Mouse (Mus musculus): ENCODE data around the gene Ankrd37. TPM values are rescaled to one million over a fixed set of nuclear protein-coding genes. Genes with fewer than 3 reads are reported as not detected.

Gene Ankrd37
- polyA plus RNA-seq (2016; fragmentation: Nextera tagmentation; extraction: Ambion mirVana): 12.3 and 19.8 TPM in 2 replicates

DNA sequence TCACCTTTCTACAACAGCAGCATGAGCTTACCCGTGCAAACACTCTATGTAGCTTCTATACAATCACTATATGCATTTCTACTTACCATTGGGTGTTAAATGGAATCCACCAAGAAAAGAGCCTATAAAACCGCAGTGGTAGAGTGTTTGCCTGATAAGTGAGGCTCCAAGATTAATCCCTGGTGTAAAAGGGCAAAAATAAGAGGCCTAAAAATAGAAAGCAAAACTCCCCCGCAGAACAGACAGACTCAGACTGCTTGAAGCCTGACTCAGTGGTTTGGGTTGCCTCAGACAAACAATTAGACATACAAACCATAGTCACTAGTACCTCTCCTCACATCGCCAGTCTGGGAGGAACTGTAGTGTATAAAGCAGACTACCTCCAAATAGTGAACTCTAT is at the start of gene Ankrd37:
Gene Ankrd37 (minus strand): TSS at position 112 of the 400 bp plus-strand sequence.
- 41% methylated on average over 4 of the region's 4 CpGs for WGBS

DNA sequence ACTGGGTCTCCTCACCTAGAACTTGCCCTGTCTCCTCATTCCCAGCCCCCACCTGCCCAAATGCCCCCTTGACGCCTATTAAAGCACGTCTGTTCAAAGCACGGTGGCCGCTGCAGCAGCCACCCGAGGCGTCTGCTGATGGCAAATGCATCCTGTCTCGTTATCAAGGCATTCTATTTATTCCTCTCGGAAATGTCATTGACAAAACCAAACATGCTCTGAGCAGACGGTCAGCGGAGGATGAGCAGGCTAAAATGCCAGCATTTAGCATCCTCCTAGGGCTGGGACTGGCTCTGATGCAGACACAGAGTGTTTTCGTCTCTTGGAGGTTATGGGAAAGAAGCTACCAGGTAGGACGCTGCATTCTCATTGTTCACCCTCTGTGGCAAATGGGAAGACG is 34.8 kb upstream of the Ankrd37 start:
- 48% methylated on average over 13 of the region's 13 CpGs for WGBS
- DNase-seq (ENCODE audit: low spot score): no peak
- H3K36me3 ChIP-seq: peaks cover 22% of the 10 kb centered on the region; the same call in 1 of the 2 replicates

More for the DNA sequence above, at the start of gene Ankrd37:
- H3K36me3 ChIP-seq: no peaks in the 10 kb centered on the region
- no peaks in the 10 kb centered on the region for H3K27me3 ChIP-seq (ENCODE audit: insufficient read depth, poor library complexity, severe bottlenecking)
- H3K27ac ChIP-seq: peak within 1 kb of the TSS; percentile 83
- no peak within 1 kb of the TSS for H3K4me3 ChIP-seq
- no peak for DNase-seq (ENCODE audit: low spot score)
- H3K9me3 ChIP-seq: no peaks in the 10 kb centered on the region
- H3K4me1 ChIP-seq: peaks cover 13% of the 10 kb centered on the region

DNA sequence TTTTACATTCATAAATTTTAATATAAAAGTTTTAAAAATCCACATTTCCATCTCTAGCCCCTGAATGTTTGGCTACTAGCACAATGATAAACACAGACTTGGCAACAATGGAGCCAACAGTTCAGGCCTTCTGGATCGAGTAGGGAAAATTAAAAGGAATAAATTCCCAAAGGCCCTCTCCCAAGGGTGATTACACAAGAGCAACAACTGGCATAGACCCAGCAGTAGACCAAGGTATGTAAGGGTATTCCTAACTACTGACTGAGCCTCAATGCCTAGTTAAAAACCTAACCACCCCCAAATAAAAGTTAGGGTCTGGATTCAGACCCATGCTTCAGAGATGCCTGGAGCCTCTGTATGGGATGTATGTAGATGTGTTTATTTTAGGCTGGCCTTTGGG is 34.2 kb upstream of the Ankrd37 start:
- DNase-seq (ENCODE audit: low spot score): no peak
- WGBS: 85% methylated on average over 1 of the region's 1 CpGs
- H3K27ac ChIP-seq: no peak overlapping the region
- peaks cover 6% of the 10 kb centered on the region; the same call in 1 of the 2 replicates for H3K4me1 ChIP-seq
- H3K27me3 ChIP-seq (ENCODE audit: insufficient read depth, poor library complexity, severe bottlenecking): no peaks in the 10 kb centered on the region
- peaks cover 23% of the 10 kb centered on the region; the same call in 1 of the 2 replicates for H3K36me3 ChIP-seq
- no peaks in the 10 kb centered on the region for H3K9me3 ChIP-seq
- no peak overlapping the region for H3K4me3 ChIP-seq

More for the DNA sequence above, 34.8 kb upstream of the Ankrd37 start:
- no peak overlapping the region for H3K27ac ChIP-seq
- peaks cover 6% of the 10 kb centered on the region; the same call in 1 of the 2 replicates for H3K4me1 ChIP-seq
- no peaks in the 10 kb centered on the region for H3K9me3 ChIP-seq
- no peaks in the 10 kb centered on the region for H3K27me3 ChIP-seq (ENCODE audit: insufficient read depth, poor library complexity, severe bottlenecking)
- no peak overlapping the region for H3K4me3 ChIP-seq

DNA sequence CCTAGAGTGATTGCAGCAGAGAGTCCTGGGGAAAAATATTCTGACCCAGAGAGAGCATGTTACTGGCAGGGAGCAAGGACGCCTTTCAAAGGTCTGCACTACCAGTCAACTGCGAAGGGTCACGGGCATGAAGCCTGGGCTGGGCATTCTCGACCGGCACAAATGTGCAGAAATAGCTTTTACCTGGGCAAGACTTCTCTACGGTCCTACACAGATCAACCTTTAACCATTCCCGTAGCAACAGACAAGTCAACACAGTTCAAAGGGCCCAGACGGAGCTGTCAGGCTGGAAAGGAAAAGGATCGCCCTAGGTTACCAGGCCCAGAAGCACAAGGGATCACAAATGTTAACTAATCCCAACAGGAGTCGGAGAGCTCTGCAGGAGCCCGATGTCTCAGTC is 30.7 kb upstream of the Ankrd37 start:
- WGBS: 76% methylated on average over 11 of the region's 11 CpGs

DNA sequence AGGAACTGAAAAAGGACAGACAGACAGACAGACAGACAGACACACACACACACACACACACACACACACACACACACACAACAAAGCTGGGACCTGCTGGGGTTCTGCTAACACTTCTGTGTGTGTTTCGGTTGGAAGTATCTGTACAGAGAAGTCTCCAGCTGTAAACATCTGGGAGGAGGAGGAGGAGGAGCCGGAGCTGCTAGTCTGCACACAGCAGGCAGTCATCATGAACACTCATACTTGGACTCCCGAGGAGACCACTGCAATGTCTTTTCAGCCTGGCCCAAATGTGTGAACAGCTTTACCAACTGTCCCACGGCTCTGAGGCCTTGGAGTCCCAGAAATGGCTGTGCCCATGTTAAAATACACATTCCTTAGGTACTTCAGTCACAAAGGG is 18.9 kb upstream of the Ankrd37 start:
- Histone ChIP-seq H3K36me3 (no peaks in the 10 kb centered on the region), H3K27ac (no peak overlapping the region), H3K4me3 (no peak overlapping the region), H3K9me3 (no peaks in the 10 kb centered on the region), H3K4me1 (peaks cover 15% of the 10 kb centered on the region), H3K27me3 (ENCODE audit: insufficient read depth, poor library complexity, severe bottlenecking) (no peaks in the 10 kb centered on the region)
- 57% methylated on average over 4 of the region's 4 CpGs for WGBS
- no peak for DNase-seq (ENCODE audit: low spot score)

More for the DNA sequence above, 30.7 kb upstream of the Ankrd37 start:
- Histone ChIP-seq H3K9me3 (no peaks in the 10 kb centered on the region), H3K27ac (no peak overlapping the region), H3K27me3 (ENCODE audit: insufficient read depth, poor library complexity, severe bottlenecking) (no peaks in the 10 kb centered on the region), H3K4me1 (peaks cover 6% of the 10 kb centered on the region; the same call in 1 of the 2 replicates), H3K4me3 (no peak overlapping the region), H3K36me3 (peaks cover 18% of the 10 kb centered on the region; the same call in 1 of the 2 replicates)
- no peak for DNase-seq (ENCODE audit: low spot score)

DNA sequence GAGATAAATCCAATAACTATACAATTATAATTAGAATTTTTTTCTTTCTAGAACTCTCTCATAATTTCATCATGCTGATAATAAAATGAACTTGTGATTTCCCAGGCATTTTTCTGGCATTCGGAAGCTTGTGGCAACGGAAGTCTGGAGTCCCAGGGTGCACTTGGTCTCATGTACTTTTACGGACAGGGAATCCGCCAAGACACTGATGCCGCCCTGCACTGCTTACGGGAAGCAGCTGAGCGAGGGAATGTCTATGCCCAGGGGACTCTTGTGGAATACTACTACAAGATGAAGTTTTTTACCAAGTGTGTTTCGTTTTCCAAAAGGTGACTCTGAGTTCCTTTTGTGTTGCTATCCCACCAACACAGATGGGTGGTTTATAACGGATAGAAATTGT is 17.3 kb upstream of the Ankrd37 start:
- Histone ChIP-seq H3K36me3 (no peaks in the 10 kb centered on the region), H3K27me3 (ENCODE audit: insufficient read depth, poor library complexity, severe bottlenecking) (no peaks in the 10 kb centered on the region)
- 88% methylated on average over 9 of the region's 9 CpGs for WGBS

DNA sequence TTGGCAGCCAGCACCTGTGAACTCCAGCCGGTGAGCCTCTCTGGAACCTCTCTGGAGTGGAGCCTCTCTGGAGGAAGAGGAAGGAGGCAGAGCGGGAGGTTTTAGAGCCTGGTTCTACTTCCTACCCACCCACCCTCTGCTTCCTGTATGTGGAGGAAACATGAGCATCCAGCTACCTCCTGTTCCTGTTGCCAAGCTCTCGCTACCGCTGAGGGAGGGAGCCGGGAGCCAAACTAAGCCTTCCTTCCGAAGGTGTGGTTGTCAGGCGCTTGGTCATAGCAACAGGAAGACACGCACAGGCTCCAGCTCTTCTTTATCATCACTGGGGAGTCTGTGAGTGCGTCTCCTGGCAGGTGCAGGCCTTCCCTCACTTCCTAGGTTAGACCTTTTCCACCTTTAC is 16.7 kb upstream of the Ankrd37 start:
- no peak overlapping the region for H3K4me3 ChIP-seq
- no peaks in the 10 kb centered on the region for H3K36me3 ChIP-seq
- 79% methylated on average over 9 of the region's 9 CpGs for WGBS
- no peaks in the 10 kb centered on the region for H3K27me3 ChIP-seq (ENCODE audit: insufficient read depth, poor library complexity, severe bottlenecking)
- no peak overlapping the region for H3K27ac ChIP-seq
- H3K9me3 ChIP-seq: no peaks in the 10 kb centered on the region
- peaks cover 15% of the 10 kb centered on the region for H3K4me1 ChIP-seq
- no peak for DNase-seq (ENCODE audit: low spot score)

More for the DNA sequence above, 17.3 kb upstream of the Ankrd37 start:
- no peak for DNase-seq (ENCODE audit: low spot score)
- Histone ChIP-seq H3K9me3 (no peaks in the 10 kb centered on the region), H3K4me3 (no peak overlapping the region), H3K4me1 (peaks cover 15% of the 10 kb centered on the region), H3K27ac (no peak overlapping the region)

DNA sequence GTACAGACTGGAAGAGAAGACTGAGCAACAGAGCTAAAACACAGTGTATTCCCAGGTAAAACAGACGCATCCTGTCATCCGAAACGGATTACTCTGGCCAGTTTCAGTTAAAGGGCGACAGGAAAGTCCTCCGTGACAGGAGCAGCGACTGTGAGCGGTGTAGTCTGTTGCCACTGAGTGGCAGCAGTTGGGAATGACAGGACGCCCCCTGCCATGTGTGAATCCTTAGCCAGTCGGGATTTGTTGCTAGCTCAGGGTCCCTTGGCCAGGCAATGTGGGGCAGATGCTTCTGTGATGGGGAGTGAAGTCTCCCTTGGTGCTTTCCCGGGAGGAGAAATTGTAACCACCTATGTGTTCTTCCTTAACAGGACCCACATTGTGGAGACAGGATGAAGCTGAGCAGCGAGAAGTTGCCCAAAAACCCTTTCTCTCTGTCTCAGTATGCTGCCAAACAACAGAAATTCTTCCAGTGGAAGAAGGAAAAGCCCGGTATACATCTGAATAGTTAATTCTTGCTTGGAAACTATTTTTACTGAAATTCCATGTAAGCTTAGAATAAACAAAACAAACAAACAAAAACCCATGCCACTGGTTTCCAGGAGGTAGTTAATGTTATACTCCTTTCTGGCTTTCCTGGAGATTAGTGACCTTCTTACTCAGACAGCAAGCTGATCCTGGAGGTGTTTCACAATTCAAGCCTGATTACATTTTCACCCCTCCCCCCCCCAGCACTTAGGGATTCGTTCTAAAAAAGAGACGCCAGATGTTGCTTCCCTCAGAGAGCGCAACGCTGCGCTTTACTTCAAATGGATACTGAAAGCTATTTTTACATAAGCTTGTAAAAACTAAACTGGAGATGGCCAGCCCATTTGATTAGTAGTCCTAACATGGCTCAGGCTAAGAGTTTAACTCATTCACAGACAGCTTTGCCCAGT is 5.5 kb upstream of the Ankrd37 start:
- H3K4me3 ChIP-seq: peak overlapping the region; percentile 45
- 11% methylated on average over 17 of the region's 17 CpGs for WGBS
- H3K4me1 ChIP-seq: peaks cover 13% of the 10 kb centered on the region
- no peaks in the 10 kb centered on the region for H3K36me3 ChIP-seq
- H3K9me3 ChIP-seq: no peaks in the 10 kb centered on the region
- no peaks in the 10 kb centered on the region for H3K27me3 ChIP-seq (ENCODE audit: insufficient read depth, poor library complexity, severe bottlenecking)
- DNase-seq (ENCODE audit: low spot score): peak; percentile 83
- H3K27ac ChIP-seq: peak overlapping the region; percentile 74

DNA sequence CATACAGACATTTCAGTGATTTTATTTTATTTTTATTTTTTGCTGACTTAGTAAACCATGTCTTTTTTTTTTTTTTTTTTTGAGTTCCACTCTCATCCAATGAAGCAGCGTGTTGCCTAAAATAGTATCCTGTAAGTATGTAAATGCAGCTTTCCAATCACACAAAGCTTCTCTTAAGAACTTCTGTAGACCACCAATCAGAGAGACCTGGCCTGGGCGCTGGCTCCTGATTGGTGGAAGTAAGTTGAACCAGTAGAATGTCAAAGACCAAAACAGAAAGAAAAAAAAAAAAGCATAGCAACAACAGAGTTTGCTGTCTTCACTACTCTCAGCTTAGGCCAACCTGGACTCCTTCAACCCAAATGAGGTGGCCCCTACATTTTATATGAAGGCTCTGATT is 4.8 kb upstream of the Ankrd37 start:
- Histone ChIP-seq H3K27me3 (ENCODE audit: insufficient read depth, poor library complexity, severe bottlenecking) (no peaks in the 10 kb centered on the region), H3K27ac (peak overlapping the region; percentile 74), H3K4me1 (peaks cover 20% of the 10 kb centered on the region), H3K9me3 (no peaks in the 10 kb centered on the region), H3K4me3 (peak overlapping the region; percentile 45), H3K36me3 (no peaks in the 10 kb centered on the region)
- DNase-seq (ENCODE audit: low spot score): no peak
- 39% methylated on average over 2 of the region's 2 CpGs for WGBS

DNA sequence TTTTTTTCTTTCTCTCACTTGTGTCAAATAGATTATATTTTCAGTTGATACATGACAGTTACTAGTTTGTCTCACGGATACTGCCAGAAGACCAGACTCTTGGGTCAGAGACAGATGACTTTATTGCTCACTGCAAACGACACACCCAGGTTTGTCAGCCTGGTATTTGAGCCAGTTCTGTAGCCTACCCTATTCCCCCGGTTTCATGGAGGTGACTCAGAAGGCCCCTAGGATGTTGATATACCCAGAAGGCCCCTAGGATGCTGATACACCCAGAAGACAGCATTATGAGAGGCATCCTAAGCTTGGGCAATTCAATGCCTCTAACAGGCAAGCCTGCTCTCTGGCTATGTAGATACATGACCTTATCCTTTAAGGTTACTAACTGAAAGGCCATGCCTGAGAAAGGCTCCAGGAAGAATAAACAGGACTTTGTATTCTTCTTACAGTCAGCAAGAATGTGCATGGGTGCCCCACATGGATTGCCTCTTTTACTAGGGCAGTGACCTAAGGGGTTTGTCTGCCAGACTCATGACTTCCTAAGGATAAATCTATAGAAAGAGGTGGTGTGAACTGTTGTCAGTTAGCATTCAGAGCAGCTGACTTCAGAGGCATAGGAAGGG is 1.7 kb upstream of the Ankrd37 start:
- H3K9me3 ChIP-seq: no peaks in the 10 kb centered on the region
- no peaks in the 10 kb centered on the region for H3K27me3 ChIP-seq (ENCODE audit: insufficient read depth, poor library complexity, severe bottlenecking)
- WGBS: 84% methylated on average over 3 of the region's 3 CpGs
- H3K4me3 ChIP-seq: no peak overlapping the region
- no peaks in the 10 kb centered on the region for H3K36me3 ChIP-seq
- H3K4me1 ChIP-seq: peaks cover 24% of the 10 kb centered on the region
- H3K27ac ChIP-seq: no peak overlapping the region
- no peak for DNase-seq (ENCODE audit: low spot score)

DNA sequence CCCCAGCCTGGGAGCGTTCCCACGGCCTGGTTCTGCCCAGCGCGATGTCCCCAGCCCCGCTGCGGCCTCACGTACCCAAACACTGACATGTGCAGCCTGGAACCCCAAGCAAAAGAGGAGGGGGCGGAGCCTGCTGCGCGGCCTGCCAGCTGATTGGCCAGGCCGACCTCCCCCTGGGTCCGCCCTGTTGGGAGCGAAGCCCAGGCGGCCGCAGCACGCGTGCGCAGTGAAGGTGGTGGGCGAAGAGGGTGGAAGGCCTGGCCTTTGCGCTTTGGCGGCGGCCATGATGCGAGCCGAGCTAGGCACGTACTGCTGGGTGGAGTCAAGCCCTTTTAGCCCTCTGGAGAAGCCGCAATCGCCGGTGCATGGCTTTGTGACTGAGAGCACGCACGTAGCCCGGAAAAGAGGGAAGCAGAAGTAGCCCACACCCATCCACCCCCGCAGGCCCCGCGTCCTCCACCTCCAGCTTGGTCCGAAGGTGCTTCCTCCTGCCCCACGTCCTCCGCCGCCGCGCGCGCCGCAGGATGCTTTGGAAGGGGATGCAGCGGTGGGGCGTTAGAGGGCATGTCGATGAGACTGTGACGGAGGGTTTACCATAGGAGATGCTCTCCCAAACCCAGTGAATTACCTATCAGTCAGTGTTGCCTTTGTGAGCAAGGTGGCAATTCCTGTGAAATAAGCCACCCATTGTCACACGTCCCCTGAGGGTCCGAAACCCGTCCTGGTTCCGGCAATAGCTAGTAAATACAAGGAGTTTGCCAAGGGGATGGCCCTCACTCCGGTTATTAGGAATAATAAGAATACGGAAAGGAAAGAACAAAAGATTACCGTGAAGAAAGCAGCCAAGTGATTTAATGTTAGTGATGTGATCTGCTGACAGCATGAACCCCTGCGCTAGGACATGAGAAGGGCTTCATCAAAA is 5.5 kb downstream of the Ankrd37 start:
- peak overlapping the region; percentile 98 for H3K27ac ChIP-seq
- H3K4me3 ChIP-seq: peak overlapping the region; percentile 67
- DNase-seq (ENCODE audit: low spot score): peak; percentile 100
- H3K9me3 ChIP-seq: no peaks in the 10 kb centered on the region
- 6% methylated on average over 55 of the region's 55 CpGs for WGBS
- H3K27me3 ChIP-seq (ENCODE audit: insufficient read depth, poor library complexity, severe bottlenecking): no peaks in the 10 kb centered on the region
- H3K36me3 ChIP-seq: peaks cover 23% of the 10 kb centered on the region
- H3K4me1 ChIP-seq: peaks cover 20% of the 10 kb centered on the region

DNA sequence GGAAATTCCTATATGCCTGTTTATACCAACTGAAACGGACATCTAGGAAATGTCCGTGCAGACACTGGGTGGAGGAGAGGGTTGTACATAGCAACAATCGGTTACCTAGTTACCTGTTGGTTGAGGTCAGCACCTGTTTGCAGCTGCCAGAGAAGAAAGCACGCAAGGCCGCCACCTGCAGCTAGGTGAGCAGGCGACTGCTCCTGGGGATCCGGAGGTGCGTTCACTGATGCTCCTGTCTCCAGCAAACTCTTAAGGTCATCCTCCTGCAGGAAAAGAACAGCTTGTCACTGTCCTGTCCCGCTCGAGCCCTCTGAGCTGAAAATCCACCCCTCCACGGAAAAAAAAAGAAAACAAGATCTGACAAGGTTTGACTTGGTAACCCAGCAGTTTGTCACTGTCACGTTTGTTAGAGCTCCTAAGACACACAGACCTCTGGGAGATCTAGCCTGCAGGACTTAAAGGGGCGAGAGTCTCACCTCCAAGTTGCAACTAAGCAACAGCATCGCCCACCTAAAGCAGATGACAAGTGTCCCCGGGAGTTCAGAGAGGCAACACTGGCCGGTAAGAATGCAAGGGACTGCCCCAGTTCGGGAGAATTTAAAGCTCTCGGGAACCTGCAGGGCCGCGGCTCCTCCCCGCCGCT is 6.2 kb downstream of the Ankrd37 start, which contains the start of gene Lrp2bp:
Gene Lrp2bp (plus strand): TSS at position 166 of the 646 bp plus-strand sequence.
- no peak for DNase-seq (ENCODE audit: low spot score)
- Histone ChIP-seq H3K9me3 (no peaks in the 10 kb centered on the region), H3K27ac (peak within 1 kb of the TSS; percentile 98), H3K36me3 (peaks cover 26% of the 10 kb centered on the region), H3K27me3 (ENCODE audit: insufficient read depth, poor library complexity, severe bottlenecking) (no peaks in the 10 kb centered on the region), H3K4me3 (peak within 1 kb of the TSS; percentile 67), H3K4me1 (peaks cover 19% of the 10 kb centered on the region; the same call in 1 of the 2 replicates)
- WGBS: 4% methylated on average over 22 of the region's 22 CpGs

Data from heart, embryonic 10.5 days (tissue).